ENCODE assay signal across 8 mouse cellular contexts in the genomic region with DNA sequence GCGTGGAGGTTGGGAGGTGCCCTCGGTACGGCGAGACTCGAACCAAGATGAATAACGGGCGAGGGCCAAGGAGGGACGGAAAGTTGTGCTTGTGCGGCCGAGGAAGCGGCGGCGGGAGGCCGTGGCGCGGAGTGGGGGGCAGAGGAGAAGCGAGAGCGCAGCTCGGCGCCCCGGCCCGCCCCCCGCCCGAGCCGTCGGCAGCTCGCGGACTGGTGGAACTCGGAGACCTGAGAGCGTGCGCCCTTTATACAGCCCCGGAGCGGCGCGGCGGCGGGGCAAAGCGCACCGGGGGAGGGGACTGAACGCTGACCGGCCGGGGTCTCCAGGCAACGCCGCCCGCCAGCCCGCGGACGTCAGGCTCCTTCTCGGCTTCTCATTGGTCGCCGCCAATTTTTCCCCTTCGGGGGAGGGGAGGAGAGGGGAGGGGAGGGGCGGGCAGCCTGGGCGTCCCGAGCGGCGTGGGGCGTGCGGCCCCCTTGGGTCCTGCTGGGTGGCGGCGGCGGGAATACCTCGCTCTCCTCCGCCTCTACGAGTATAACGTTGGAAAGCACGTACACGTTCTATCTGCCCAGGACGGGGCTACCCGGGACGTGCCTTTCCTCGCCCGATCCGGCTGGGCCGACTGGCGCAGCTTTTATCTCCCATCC. TPM values are rescaled to one million over a fixed set of nuclear protein-coding genes. Genes with fewer than 3 reads are reported as not detected.
DNase-seq lines count a peak whose midpoint lies in the region; ATAC-seq lines count a peak whose summit lies in the region.

Zfp36l2 (minus strand) TSS at position 221 of the 647 bp plus-strand sequence.

- H3K4me2 ChIP-seq in forebrain, embryonic 15.5 days (replicated peaks) = peak within 1 kb of the TSS; percentile 86
- H3K4me2 ChIP-seq in neural tube, embryonic 14.5 days (ENCODE audit: low read depth, low read length) = peak within 1 kb of the TSS; percentile 77

- H3K9ac ChIP-seq in forebrain, embryonic 15.5 days (replicated peaks) = peak within 1 kb of the TSS; percentile 52
- H3K9ac ChIP-seq in neural tube, embryonic 14.5 days (replicated peaks; ENCODE audit: low read depth, low read length) = peak within 1 kb of the TSS; percentile 65

- peaks cover 7% of the 10 kb centered on the region; the same call in 1 of the 2 replicates for H3K27me3 ChIP-seq in forebrain, embryonic 15.5 days
- peaks cover 6% of the 10 kb centered on the region; the same call in 1 of the 2 replicates for H3K27me3 ChIP-seq in neural tube, embryonic 14.5 days (ENCODE audit: control insufficient read depth, insufficient read depth, low read length)

- peak; percentile 87 for DNase-seq in ES-CJ7 (ENCODE audit: low read depth, low spot score)
- DNase-seq in cerebellum, adult 11-12 months = peak; percentile 54
- DNase-seq in heart, postnatal 14 days = peak; percentile 97 to 99
- DNase-seq in layer of hippocampus, adult 11-12 months (ENCODE audit: low spot score) = peak; percentile 91
- peak; percentile 96 to 97 for DNase-seq in lung, adult 18-20 months
- DNase-seq in testis, postnatal 10 days (ENCODE audit: low spot score) = peak; percentile 97

- H3K9me3 ChIP-seq in forebrain, embryonic 15.5 days = no peaks in the 10 kb centered on the region
- H3K9me3 ChIP-seq in neural tube, embryonic 14.5 days (ENCODE audit: control insufficient read depth, low read length) = no peaks in the 10 kb centered on the region

- under 1% methylated on average over 71 of the region's 76 CpGs for WGBS in forebrain, embryonic 15.5 days
- under 1% methylated on average over 62 of the region's 76 CpGs for WGBS in neural tube, embryonic 14.5 days

- intact Hi-C loops in heart, postnatal 14 days (cut with DNase I) = loop anchor here (2.0 kb wide), 1 partner anchor 43 kb away; no protein-coding TSS in a partner anchor

- H3K27ac ChIP-seq in forebrain, embryonic 15.5 days (replicated peaks) = peak within 1 kb of the TSS; percentile 89
- peak within 1 kb of the TSS; percentile 77 for H3K27ac ChIP-seq in neural tube, embryonic 14.5 days (ENCODE audit: low read depth, low read length)

- H3K4me3 ChIP-seq in forebrain, embryonic 15.5 days = peak within 1 kb of the TSS; percentile 73
- H3K4me3 ChIP-seq in neural tube, embryonic 14.5 days (ENCODE audit: low read depth, low read length) = peak within 1 kb of the TSS; percentile 47

- peak; percentile 87 for ATAC-seq in forebrain, embryonic 15.5 days (replicated peaks)
- ATAC-seq in neural tube, embryonic 14.5 days (ENCODE audit: low read depth) = peak; percentile 85

- peaks cover 41% of the 10 kb centered on the region for H3K4me1 ChIP-seq in forebrain, embryonic 15.5 days
- peaks cover 13% of the 10 kb centered on the region for H3K4me1 ChIP-seq in neural tube, embryonic 14.5 days (ENCODE audit: control insufficient read depth, insufficient read depth, low read length)

- H3K36me3 ChIP-seq in forebrain, embryonic 15.5 days = peaks cover 5% of the 10 kb centered on the region; the same call in 1 of the 2 replicates
- no peaks in the 10 kb centered on the region for H3K36me3 ChIP-seq in neural tube, embryonic 14.5 days (ENCODE audit: control insufficient read depth, insufficient read depth, low read length)

RNA-seq across cellular contexts. Expression of gene Zfp36l2, which starts in this region (rescaled TPM):
- polyA plus RNA-seq in forebrain, embryonic 15.5 days (2015; fragmentation: Nextera tagmentation; extraction: Ambion mirVana) = 4.7 and 4.9 TPM in 2 replicates
- 10 to 100 TPM; 30.3 to 33.3 TPM for total RNA-seq in heart, postnatal 14 days (2021)
- 4.8 and 7.2 TPM in 2 replicates for polyA plus RNA-seq in neural tube, embryonic 14.5 days (2014; fragmentation: Nextera tagmentation; extraction: Ambion mirVana)

Comparison
In these comparisons a context has a peak if more than half of its experiments do, and no peak if none do; other contexts are left out.
1. Peak in every context shown above with its lines: DNase-seq, ATAC-seq, H3K4me3 ChIP-seq and H3K27ac ChIP-seq.